Mouse (Mus musculus): Measurements from ENCODE around the gene Scel. TPM values are rescaled to one million over a fixed set of nuclear protein-coding genes. Genes with fewer than 3 reads are reported as not detected.

The Scel gene
- polyA plus RNA-seq, 1 experiment, result not detected

DNA sequence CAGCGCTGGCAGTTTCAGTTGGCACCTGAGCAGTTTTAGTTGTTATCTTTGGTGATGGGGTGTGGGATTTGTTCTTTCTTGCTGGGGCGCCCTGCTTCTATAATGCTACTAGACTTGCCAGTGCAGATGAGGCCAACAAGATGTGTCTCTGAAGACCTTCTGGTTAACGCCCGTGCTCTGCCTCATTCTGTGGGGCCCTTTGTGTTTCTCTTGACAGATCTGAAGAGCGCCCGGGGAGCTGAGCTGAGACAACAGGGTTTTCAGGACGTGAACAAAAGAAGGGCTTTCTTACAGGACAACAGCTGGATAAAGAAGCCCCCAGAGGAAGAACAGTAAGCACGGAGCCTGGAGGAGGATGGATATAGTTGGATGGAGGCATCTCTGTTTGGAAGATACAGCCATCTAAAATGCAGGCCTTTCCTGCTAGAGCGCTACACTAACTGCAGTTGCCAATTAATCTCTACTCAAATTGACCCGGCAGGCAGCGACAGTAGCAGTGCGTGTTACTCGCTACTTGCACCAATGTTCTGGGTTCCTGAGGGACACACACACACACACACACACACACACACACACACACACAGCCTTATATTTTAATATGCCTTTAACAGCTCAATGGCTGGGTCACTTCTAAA is 16.7 kb downstream of the Scel start:
- Histone ChIP-seq H3K36me3 (ENCODE audit: control insufficient read depth, insufficient read depth) (no peaks in the 10 kb centered on the region), H3ac (ENCODE audit: control insufficient read depth, insufficient read length) (no peak overlapping the region), H3K4me2 (ENCODE audit: low read depth) (no peak overlapping the region), H3K27me3 (ENCODE audit: control insufficient read depth, insufficient read depth, insufficient read length) (no peaks in the 10 kb centered on the region), H3K4me3 (no peak overlapping the region), H3K79me2 (ENCODE audit: control insufficient read depth, insufficient read depth) (no peaks in the 10 kb centered on the region)
- TF ChIP-seq CEBPB (IDR thresholded peaks at IDR 0.05; ENCODE audit: insufficient read depth, poor library complexity, severe bottlenecking) (no peak), USF1 (IDR thresholded peaks at IDR 0.05; ENCODE audit: low read depth) (no peak), TCF3 (IDR thresholded peaks at IDR 0.05; ENCODE audit: insufficient read length, low read depth) (no peak), TCF12 (IDR thresholded peaks at IDR 0.05; ENCODE audit: insufficient read depth, poor library complexity, severe bottlenecking) (no peak), REST (IDR thresholded peaks at IDR 0.05; ENCODE audit: insufficient read depth, insufficient read length) (no peak), POLR2AphosphoS2 (IDR thresholded peaks at IDR 0.05; ENCODE audit: insufficient read length, low read depth) (no peak), E2F4 (IDR thresholded peaks at IDR 0.05; ENCODE audit: insufficient read depth) (no peak), MAX (IDR thresholded peaks at IDR 0.05; ENCODE audit: low read depth) (no peak), MYOD1 (IDR thresholded peaks at IDR 0.05; ENCODE audit: control insufficient read depth in 1 of 3, insufficient read length in 2 of 3, low read depth in 2 of 3) (no peak), SRF (IDR thresholded peaks at IDR 0.05; ENCODE audit: control insufficient read depth, insufficient read length, low read depth) (no peak), POLR2A (IDR thresholded peaks at IDR 0.05; ENCODE audit: insufficient read length, low read depth) (no peak), MYOG (IDR thresholded peaks at IDR 0.05; ENCODE audit: control insufficient read depth in 1 of 3, insufficient read depth in 1 of 3, insufficient read length in 2 of 3, low read depth in 2 of 3) (no peak)

DNA sequence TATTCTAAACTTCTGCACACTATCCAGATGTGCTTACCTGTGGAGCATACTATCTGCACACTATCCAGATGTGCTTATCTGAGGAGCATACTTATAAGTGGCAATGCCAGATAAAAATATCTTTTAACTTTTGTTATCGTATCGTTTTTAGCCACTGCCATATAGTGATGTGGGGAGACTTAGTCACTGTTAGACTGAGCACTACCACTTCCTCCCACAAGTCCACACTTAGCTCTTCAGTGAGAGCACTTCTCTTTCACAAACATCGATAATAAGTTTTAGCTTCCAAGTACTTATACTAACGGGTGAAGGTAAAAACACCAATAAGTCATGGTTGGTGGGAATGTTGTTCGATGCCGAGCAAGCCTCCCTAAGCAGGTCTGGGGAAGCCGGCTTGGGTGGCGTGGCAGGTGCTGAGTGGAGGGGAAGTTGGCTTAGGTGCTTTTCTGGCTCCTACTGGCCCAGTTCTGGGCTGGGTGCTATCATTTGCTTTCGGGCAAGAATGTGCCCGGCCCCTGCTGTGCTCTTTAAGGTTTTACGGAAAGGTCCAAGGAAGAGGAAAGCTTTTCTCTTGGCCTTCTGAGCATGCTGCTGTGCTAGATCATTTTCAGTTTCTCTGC is 18.7 kb downstream of the Scel start:
- no peaks in the 10 kb centered on the region for H3K27me3 ChIP-seq (ENCODE audit: control insufficient read depth, insufficient read depth, insufficient read length)
- no peak overlapping the region for H3ac ChIP-seq (ENCODE audit: control insufficient read depth, insufficient read length)
- H3K4me2 ChIP-seq (ENCODE audit: low read depth), result no peak overlapping the region
- H3K36me3 ChIP-seq (ENCODE audit: control insufficient read depth, insufficient read depth), result no peaks in the 10 kb centered on the region
- TF ChIP-seq MYOD1 (IDR thresholded peaks at IDR 0.05; ENCODE audit: control insufficient read depth in 1 of 3, insufficient read length in 2 of 3, low read depth in 2 of 3), result no peak
- no peak for TF ChIP-seq USF1 (IDR thresholded peaks at IDR 0.05; ENCODE audit: low read depth)
- no peak for TF ChIP-seq POLR2A (IDR thresholded peaks at IDR 0.05; ENCODE audit: insufficient read length, low read depth)
- H3K4me3 ChIP-seq, result no peak overlapping the region
- H3K79me2 ChIP-seq (ENCODE audit: control insufficient read depth, insufficient read depth), result no peaks in the 10 kb centered on the region

DNA sequence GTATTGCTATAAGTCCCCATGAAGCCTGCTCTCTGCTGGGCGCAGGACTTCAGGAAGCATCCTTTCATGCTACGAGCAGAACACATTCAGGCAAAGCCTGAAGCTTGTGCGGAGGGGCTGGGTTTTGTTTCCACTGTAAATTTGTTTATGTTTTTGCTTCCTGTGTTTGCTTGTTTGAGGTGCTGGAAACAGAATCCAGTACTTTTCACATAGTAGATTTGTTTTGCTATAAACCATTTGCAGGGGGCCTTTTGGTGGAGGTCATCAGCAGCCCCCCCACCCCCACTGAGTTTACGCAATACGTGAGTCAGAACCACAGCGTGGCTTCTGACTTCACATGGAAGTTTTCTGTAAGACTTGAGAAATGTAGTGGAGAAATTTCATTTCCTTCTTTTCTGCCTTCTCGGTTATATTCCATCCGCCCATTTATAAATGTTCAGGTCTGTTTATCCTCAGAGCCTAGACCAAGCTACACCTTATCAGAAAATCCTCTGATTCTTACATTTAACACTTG is 22.4 kb downstream of the Scel start:
- H3K4me3 ChIP-seq, result no peak overlapping the region
- no peaks in the 10 kb centered on the region for H3K79me2 ChIP-seq (ENCODE audit: control insufficient read depth, insufficient read depth)
- TF ChIP-seq MYOD1 (IDR thresholded peaks at IDR 0.05; ENCODE audit: control insufficient read depth in 1 of 3, insufficient read length in 2 of 3, low read depth in 2 of 3) (no peak), E2F4 (IDR thresholded peaks at IDR 0.05; ENCODE audit: insufficient read depth) (no peak), TCF12 (IDR thresholded peaks at IDR 0.05; ENCODE audit: insufficient read depth, poor library complexity, severe bottlenecking) (no peak), USF1 (IDR thresholded peaks at IDR 0.05; ENCODE audit: low read depth) (no peak), TCF3 (IDR thresholded peaks at IDR 0.05; ENCODE audit: insufficient read length, low read depth) (no peak), SRF (IDR thresholded peaks at IDR 0.05; ENCODE audit: control insufficient read depth, insufficient read length, low read depth) (no peak), POLR2A (IDR thresholded peaks at IDR 0.05; ENCODE audit: insufficient read length, low read depth) (no peak), MYOG (IDR thresholded peaks at IDR 0.05; ENCODE audit: control insufficient read depth in 1 of 3, insufficient read depth in 1 of 3, insufficient read length in 2 of 3, low read depth in 2 of 3) (no peak)

DNA sequence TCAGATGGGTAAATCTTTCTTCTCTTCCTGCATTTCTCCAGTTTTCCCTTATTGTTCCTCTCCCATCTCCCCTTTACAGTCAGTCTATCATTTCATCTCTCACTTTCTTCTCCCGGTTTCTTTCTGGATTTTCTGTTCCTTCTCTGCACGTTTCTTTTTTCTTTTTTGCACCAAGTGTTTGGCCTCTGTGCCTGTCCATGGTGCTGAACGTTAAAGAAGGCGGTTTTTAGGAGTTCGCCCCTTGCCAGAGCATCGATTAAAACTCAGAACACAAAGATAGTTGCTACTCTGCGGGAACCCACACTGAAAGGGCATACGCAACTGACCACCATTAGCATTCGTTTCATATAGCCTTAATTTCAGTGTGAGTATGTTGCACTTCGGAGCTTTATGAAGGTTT is 23.2 kb downstream of the Scel start:
- no peaks in the 10 kb centered on the region for H3K36me3 ChIP-seq (ENCODE audit: control insufficient read depth, insufficient read depth)
- H3ac ChIP-seq (ENCODE audit: control insufficient read depth, insufficient read length), result no peak overlapping the region
- H3K4me3 ChIP-seq, result no peak overlapping the region
- H3K27me3 ChIP-seq (ENCODE audit: control insufficient read depth, insufficient read depth, insufficient read length), result no peaks in the 10 kb centered on the region
- H3K4me2 ChIP-seq (ENCODE audit: low read depth), result no peak overlapping the region
- no peaks in the 10 kb centered on the region for H3K79me2 ChIP-seq (ENCODE audit: control insufficient read depth, insufficient read depth)
- no peak for TF ChIP-seq POLR2AphosphoS2 (IDR thresholded peaks at IDR 0.05; ENCODE audit: insufficient read length, low read depth)
- TF ChIP-seq MAX (IDR thresholded peaks at IDR 0.05; ENCODE audit: low read depth), result no peak
- peak; percentile 54 for TF ChIP-seq REST (IDR thresholded peaks at IDR 0.05; ENCODE audit: insufficient read depth, insufficient read length)

More for the DNA sequence above, 22.4 kb downstream of the Scel start:
- Histone ChIP-seq H3K36me3 (ENCODE audit: control insufficient read depth, insufficient read depth) (no peaks in the 10 kb centered on the region), H3K4me2 (ENCODE audit: low read depth) (no peak overlapping the region), H3ac (ENCODE audit: control insufficient read depth, insufficient read length) (no peak overlapping the region), H3K27me3 (ENCODE audit: control insufficient read depth, insufficient read depth, insufficient read length) (no peaks in the 10 kb centered on the region)

DNA sequence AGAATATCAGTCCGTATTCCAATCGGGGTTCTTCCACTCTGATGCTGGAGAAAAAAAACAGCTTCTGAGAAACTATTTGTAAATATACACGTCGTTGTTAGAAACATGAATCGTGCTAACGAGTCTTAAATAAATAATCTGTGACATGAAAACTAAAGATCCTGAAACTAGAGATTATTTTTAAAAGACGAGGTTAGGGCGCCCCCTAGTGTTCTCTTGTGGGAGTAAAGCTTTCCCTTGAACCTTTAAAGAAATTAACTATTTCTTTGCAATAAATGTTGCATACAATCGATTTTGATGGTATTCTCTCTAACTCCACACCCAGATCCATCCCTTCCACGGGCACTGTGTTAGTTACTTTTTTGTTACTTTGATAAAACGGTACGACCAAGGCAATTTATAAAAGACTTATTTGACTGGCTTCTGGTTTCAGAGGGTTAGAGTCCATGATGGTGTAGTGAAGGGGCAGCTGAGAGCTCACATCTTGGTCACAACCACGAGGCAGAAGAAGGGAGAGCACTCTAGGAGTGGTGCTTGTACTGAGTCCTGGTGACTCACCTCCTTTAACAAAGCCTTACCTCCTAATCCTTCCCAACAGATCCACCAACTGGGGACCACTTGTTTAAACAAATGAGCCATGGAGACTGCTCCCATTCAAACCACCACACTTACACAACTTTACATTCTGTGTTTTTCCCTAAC is 24.4 kb downstream of the Scel start:
- Histone ChIP-seq H3ac (ENCODE audit: control insufficient read depth, insufficient read length) (no peak overlapping the region), H3K4me3 (no peak overlapping the region), H3K4me2 (ENCODE audit: low read depth) (no peak overlapping the region), H3K27me3 (ENCODE audit: control insufficient read depth, insufficient read depth, insufficient read length) (no peaks in the 10 kb centered on the region), H3K36me3 (ENCODE audit: control insufficient read depth, insufficient read depth) (no peaks in the 10 kb centered on the region), H3K79me2 (ENCODE audit: control insufficient read depth, insufficient read depth) (no peaks in the 10 kb centered on the region)
- TF ChIP-seq MYOG (IDR thresholded peaks at IDR 0.05; ENCODE audit: control insufficient read depth in 1 of 3, insufficient read depth in 1 of 3, insufficient read length in 2 of 3, low read depth in 2 of 3), result no peak
- no peak for TF ChIP-seq POLR2AphosphoS2 (IDR thresholded peaks at IDR 0.05; ENCODE audit: insufficient read length, low read depth)
- TF ChIP-seq REST (IDR thresholded peaks at IDR 0.05; ENCODE audit: insufficient read depth, insufficient read length), result no peak
- no peak for TF ChIP-seq SRF (IDR thresholded peaks at IDR 0.05; ENCODE audit: control insufficient read depth, insufficient read length, low read depth)
- TF ChIP-seq TCF3 (IDR thresholded peaks at IDR 0.05; ENCODE audit: insufficient read length, low read depth), result no peak
- no peak for TF ChIP-seq CEBPB (IDR thresholded peaks at IDR 0.05; ENCODE audit: insufficient read depth, poor library complexity, severe bottlenecking)
- no peak for TF ChIP-seq USF1 (IDR thresholded peaks at IDR 0.05; ENCODE audit: low read depth)
- TF ChIP-seq POLR2A (IDR thresholded peaks at IDR 0.05; ENCODE audit: insufficient read length, low read depth), result no peak
- TF ChIP-seq MYOD1 (IDR thresholded peaks at IDR 0.05; ENCODE audit: control insufficient read depth in 1 of 3, insufficient read length in 2 of 3, low read depth in 2 of 3), result no peak
- TF ChIP-seq MAX (IDR thresholded peaks at IDR 0.05; ENCODE audit: low read depth), result no peak
